Mouse (Mus musculus): ENCODE results near the gene Troap.

DNA sequence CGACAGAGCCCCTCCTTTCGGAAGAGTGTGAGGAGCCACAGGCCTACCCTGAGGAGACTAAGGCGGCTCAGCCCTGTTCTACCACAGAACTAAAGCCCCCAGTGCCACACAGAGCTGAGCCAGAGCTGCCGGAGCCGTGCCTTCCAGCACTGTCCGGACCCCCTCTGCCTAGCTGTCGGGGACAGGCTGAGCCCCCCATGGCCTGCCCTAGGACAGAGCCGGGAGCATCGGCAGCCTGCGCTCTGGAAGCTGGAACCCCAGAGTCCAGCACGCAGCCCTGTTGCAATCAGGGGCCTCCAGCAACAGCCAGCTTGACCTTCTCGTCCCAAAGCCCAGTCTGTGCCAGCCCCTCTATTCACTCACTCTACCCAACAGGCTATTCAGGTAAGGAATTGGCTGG, 7.9 kb downstream of the Troap start:
- TF ChIP-seq CTCF (IDR thresholded peaks at IDR 0.05; ENCODE audit: control insufficient read depth, insufficient read depth, insufficient replicate concordance, low read depth, low read length), result no peak
- no peak for TF ChIP-seq POLR2A (IDR thresholded peaks at IDR 0.05; ENCODE audit: control insufficient read depth, low read depth, low read length)

Measured in testis, adult 2 months (tissue).